Mouse (Mus musculus): Measurements from ENCODE around the gene Lrrc75a. TPM values are rescaled to one million over a fixed set of nuclear protein-coding genes. Genes with fewer than 3 reads are reported as not detected.

Lrrc75a gene
- total and polyA plus RNA-seq, 3 experiments, result 7.0 to 8.9 TPM; not detected in 1

DNA sequence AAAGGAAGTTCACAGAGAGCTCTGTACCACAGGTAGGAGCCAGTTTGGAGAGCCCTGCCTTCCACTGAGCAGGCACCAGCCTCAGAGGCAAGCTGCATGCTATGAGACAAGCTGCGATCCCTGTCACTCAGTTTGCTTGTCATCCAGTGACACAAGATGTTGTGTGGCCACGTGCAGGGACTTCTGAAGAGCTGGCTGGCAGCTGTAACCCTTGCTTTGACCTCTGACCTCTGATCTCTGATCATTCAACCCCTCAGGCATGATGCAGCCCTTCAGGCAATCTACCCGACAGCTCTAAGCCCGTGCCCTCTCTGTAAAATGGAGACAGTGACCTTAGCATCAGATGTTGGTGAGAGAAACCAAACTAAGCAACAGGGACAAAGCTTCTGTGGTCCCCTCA is 25.5 kb downstream of the Lrrc75a start:
- Histone ChIP-seq H3K27me3 (ENCODE audit: control insufficient read depth in 1 of 2, insufficient read depth in 2 of 2, low read length in 2 of 2) (no peaks in the 10 kb centered on the region), H3K27ac (ENCODE audit: control insufficient read depth, low read depth, low read length) (no peak overlapping the region), H3K36me3 (ENCODE audit: control insufficient read depth in 1 of 2, insufficient read depth in 2 of 2, low read length in 2 of 2) (peaks cover 0 to 25% of the 10 kb centered on the region in 2 experiments; a peak in 2 of 4 replicates), H3K9me3 (replicated peaks; ENCODE audit: insufficient read depth, low read length) (no peaks in the 10 kb centered on the region), H3K79me2 (ENCODE audit: control insufficient read depth, insufficient read depth, low read length, poor library complexity) (no peaks in the 10 kb centered on the region), H3K4me1 (ENCODE audit: control insufficient read depth in 1 of 2, insufficient read depth in 2 of 2, low read length in 2 of 2) (peaks cover 11 to 34% of the 10 kb centered on the region in 2 experiments), H3K9ac (ENCODE audit: control insufficient read depth, low read depth, low read length, poor library complexity, severe bottlenecking) (no peak overlapping the region), H3K4me3 (ENCODE audit: control insufficient read depth in 1 of 2, insufficient read depth in 1 of 2, low read depth in 2 of 2, low read length in 2 of 2) (no peak overlapping the region)
- no peak for DNase-seq (ENCODE audit: low read depth, low spot score)
- TF ChIP-seq BHLHE40 (IDR thresholded peaks at IDR 0.05; ENCODE audit: borderline replicate concordance, low read depth, low read length), result no peak
- TF ChIP-seq CHD2 (IDR thresholded peaks at IDR 0.05; ENCODE audit: low read length), result no peak
- no peak for TF ChIP-seq JUND (IDR thresholded peaks at IDR 0.05; ENCODE audit: low read depth, low read length)
- TF ChIP-seq MAX (IDR thresholded peaks at IDR 0.05; ENCODE audit: low read length), result no peak
- no peak for TF ChIP-seq POLR2AphosphoS5 (IDR thresholded peaks at IDR 0.05; ENCODE audit: borderline replicate concordance, low read depth, low read length)
- TF ChIP-seq TAL1 (IDR thresholded peaks at IDR 0.05; ENCODE audit: low read length), result no peak
- TF ChIP-seq NELFE (IDR thresholded peaks at IDR 0.05; ENCODE audit: low read depth, low read length), result no peak
- no peak for TF ChIP-seq E2F4 (IDR thresholded peaks at IDR 0.05; ENCODE audit: borderline replicate concordance, low read depth, low read length)
- no peak for TF ChIP-seq RCOR1 (IDR thresholded peaks at IDR 0.05; ENCODE audit: low read depth, low read length)
- TF ChIP-seq TBP (IDR thresholded peaks at IDR 0.05; ENCODE audit: low read depth, low read length), result no peak

DNA sequence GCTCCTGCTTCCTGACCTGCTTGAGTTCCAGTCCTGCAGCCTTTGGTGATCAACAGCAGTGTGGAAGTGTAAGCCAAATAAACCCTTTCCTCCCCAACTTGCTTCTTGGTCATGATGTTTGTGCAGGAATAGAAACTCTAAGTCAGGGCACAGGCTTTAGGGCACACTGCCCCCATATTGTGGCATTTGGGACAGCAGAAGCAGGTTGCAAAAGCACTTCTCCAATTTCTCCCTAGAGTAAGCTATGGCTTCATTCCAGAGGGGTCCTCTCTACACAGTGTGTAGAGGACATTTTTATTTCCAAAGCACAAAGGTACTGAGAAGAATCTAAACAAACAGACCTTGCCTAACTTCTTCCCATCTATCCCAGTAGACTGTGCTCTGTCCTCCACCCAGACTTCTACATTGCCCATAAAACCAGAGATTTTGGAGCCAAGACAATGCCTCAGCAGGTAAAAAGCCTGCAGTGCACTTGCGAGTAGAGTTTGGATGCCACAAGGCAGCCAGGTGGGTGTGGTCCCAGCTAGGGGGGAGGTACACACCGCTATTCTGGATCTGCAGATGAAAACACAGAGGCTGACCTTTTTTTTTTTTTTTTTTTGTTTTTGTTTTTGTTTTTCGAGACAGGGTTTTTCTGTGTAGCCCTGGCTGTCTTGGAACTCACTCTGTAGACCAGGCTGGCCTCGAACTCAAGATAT is 26.6 kb downstream of the Lrrc75a start:
- Histone ChIP-seq H3K9me3 (replicated peaks; ENCODE audit: insufficient read depth, low read length) (no peaks in the 10 kb centered on the region), H3K36me3 (ENCODE audit: control insufficient read depth in 1 of 2, insufficient read depth in 2 of 2, low read length in 2 of 2) (peaks cover 0 to 25% of the 10 kb centered on the region in 2 experiments; a peak in 2 of 4 replicates), H3K27me3 (ENCODE audit: control insufficient read depth in 1 of 2, insufficient read depth in 2 of 2, low read length in 2 of 2) (no peaks in the 10 kb centered on the region), H3K9ac (ENCODE audit: control insufficient read depth, low read depth, low read length, poor library complexity, severe bottlenecking) (no peak overlapping the region), H3K4me3 (ENCODE audit: control insufficient read depth in 1 of 2, insufficient read depth in 1 of 2, low read depth in 2 of 2, low read length in 2 of 2) (no peak overlapping the region), H3K27ac (ENCODE audit: control insufficient read depth, low read depth, low read length) (no peak overlapping the region), H3K4me1 (ENCODE audit: control insufficient read depth in 1 of 2, insufficient read depth in 2 of 2, low read length in 2 of 2) (peaks cover 11 to 34% of the 10 kb centered on the region in 2 experiments), H3K79me2 (ENCODE audit: control insufficient read depth, insufficient read depth, low read length, poor library complexity) (no peaks in the 10 kb centered on the region)
- TF ChIP-seq USF2 (IDR thresholded peaks at IDR 0.05; ENCODE audit: borderline replicate concordance in 1 of 2, insufficient read depth in 1 of 2, low read depth in 1 of 2, low read length in 2 of 2) (no peak), CTCF (IDR thresholded peaks at IDR 0.05 in 2 of 3, conservative IDR thresholded peaks at IDR 0.05 in 1 of 3; ENCODE audit: control insufficient read depth in 1 of 3, insufficient read depth in 1 of 3, low read depth in 2 of 3, low read length in 3 of 3, poor library complexity in 1 of 3, severe bottlenecking in 1 of 3) (peak in 2 of 3 experiments; percentile 9 to 32; a peak in 2 of 6 replicates), TBP (IDR thresholded peaks at IDR 0.05; ENCODE audit: low read depth, low read length) (0 out of 2 replicates have a peak, but pooled peaks have one; percentile 9)
- peak; percentile 65 for DNase-seq (ENCODE audit: low read depth, low spot score)

DNA sequence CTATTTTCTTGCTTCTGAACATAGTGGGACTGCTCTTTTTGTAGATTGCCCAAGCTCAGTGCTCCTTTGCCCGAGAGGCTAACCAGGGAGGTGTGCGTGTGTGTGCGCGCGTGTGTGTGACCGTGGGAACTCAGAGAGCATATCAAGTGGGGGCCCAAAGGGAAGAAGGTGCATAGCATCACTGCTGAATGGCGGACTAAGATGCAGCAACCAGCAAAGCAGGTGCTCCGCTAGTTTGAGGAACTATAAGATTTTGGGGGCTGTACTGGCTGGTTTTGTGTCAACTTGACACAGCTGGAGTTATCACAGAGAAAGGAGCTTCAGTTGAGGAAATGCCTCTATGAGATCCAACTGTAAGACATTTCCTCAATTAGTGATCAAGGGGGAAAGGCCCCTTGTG is 27.2 kb downstream of the Lrrc75a start:
- Histone ChIP-seq H3K4me3 (ENCODE audit: control insufficient read depth in 1 of 2, insufficient read depth in 1 of 2, low read depth in 2 of 2, low read length in 2 of 2) (no peak overlapping the region), H3K9me3 (replicated peaks; ENCODE audit: insufficient read depth, low read length) (no peaks in the 10 kb centered on the region), H3K36me3 (ENCODE audit: control insufficient read depth in 1 of 2, insufficient read depth in 2 of 2, low read length in 2 of 2) (peaks cover 0 to 25% of the 10 kb centered on the region in 2 experiments; a peak in 2 of 4 replicates), H3K27ac (ENCODE audit: control insufficient read depth, low read depth, low read length) (no peak overlapping the region), H3K27me3 (ENCODE audit: control insufficient read depth in 1 of 2, insufficient read depth in 2 of 2, low read length in 2 of 2) (no peaks in the 10 kb centered on the region), H3K79me2 (ENCODE audit: control insufficient read depth, insufficient read depth, low read length, poor library complexity) (no peaks in the 10 kb centered on the region), H3K9ac (ENCODE audit: control insufficient read depth, low read depth, low read length, poor library complexity, severe bottlenecking) (no peak overlapping the region), H3K4me1 (ENCODE audit: control insufficient read depth in 1 of 2, insufficient read depth in 2 of 2, low read length in 2 of 2) (peaks cover 11 to 34% of the 10 kb centered on the region in 2 experiments)
- peak; percentile 63 for DNase-seq (ENCODE audit: low read depth, low spot score)
- TF ChIP-seq SIN3A (IDR thresholded peaks at IDR 0.05; ENCODE audit: low read length) (0 out of 2 replicates have a peak, but pooled peaks have one; percentile 35), TBP (IDR thresholded peaks at IDR 0.05; ENCODE audit: low read depth, low read length) (0 out of 2 replicates have a peak, but pooled peaks have one; percentile 15), EP300 (IDR thresholded peaks at IDR 0.05; ENCODE audit: low read depth in 1 of 2, low read length in 2 of 2) (peak in 1 of 2 experiments; percentile 34; a peak in 2 of 4 replicates), USF2 (IDR thresholded peaks at IDR 0.05; ENCODE audit: borderline replicate concordance in 1 of 2, insufficient read depth in 1 of 2, low read depth in 1 of 2, low read length in 2 of 2) (no peak), NRF1 (IDR thresholded peaks at IDR 0.05; ENCODE audit: insufficient read depth, low read depth, low read length, poor library complexity, severe bottlenecking) (no peak)
